Mouse (Mus musculus): ENCODE measurements around the gene Hvcn1. TPM values are rescaled to one million over a fixed set of nuclear protein-coding genes. Genes with fewer than 3 reads are reported as not detected.
A peak's percentile ranks its signal among the peaks of the same experiment; 100 is the strongest.
"Not testable (repeated sequence)": the region's sequence is repeated elsewhere in the genome, so short reads cannot be mapped to it uniquely, and the experiment has no call there.

Gene Hvcn1
- polyA plus RNA-seq, 1 experiment from 2014 or later: 8.4 TPM

GRCm38 (mm10) chr5:122176398-122176797 lies 30.2 kb upstream of the Hvcn1 start:
- H3K27me3 ChIP-seq: no peaks in the 10 kb centered on the region
- no peak overlapping the region for H3K4me3 ChIP-seq (replicated peaks)
- H3K4me2 ChIP-seq: no peak overlapping the region
- peak; percentile 44; the same call in 1 of the 2 replicates for ATAC-seq (ENCODE audit: low FRiP score)
- no peaks in the 10 kb centered on the region for H3K9me3 ChIP-seq
- no peak overlapping the region for H3K9ac ChIP-seq
- WGBS: 30% methylated on average over 1 of the region's 1 CpGs
- no peak overlapping the region for H3K27ac ChIP-seq
- H3K36me3 ChIP-seq (replicated peaks): peaks cover 46% of the 10 kb centered on the region
- H3K4me1 ChIP-seq: no peaks in the 10 kb centered on the region

- no peaks in the 10 kb centered on the region for H3K27me3 ChIP-seq
- H3K4me1 ChIP-seq: no peaks in the 10 kb centered on the region
- no peak overlapping the region for H3K9ac ChIP-seq
- ATAC-seq (ENCODE audit: low FRiP score): no peak
- peaks cover 21% of the 10 kb centered on the region for H3K36me3 ChIP-seq (replicated peaks)
- H3K4me3 ChIP-seq (replicated peaks): no peak overlapping the region
- no peak overlapping the region for H3K27ac ChIP-seq
- 50% methylated on average over 6 of the region's 6 CpGs for WGBS
- no peak overlapping the region for H3K4me2 ChIP-seq
- H3K9me3 ChIP-seq: no peaks in the 10 kb centered on the region
These were observed 26.9 kb upstream of the Hvcn1 start for GRCm38 (mm10) chr5:122179665-122180064.

- H3K4me3 ChIP-seq (replicated peaks): no peak overlapping the region
- H3K27me3 ChIP-seq: no peaks in the 10 kb centered on the region
- WGBS: 92% methylated on average over 7 of the region's 7 CpGs
- H3K9me3 ChIP-seq: no peaks in the 10 kb centered on the region
- H3K9ac ChIP-seq: no peak overlapping the region
- no peaks in the 10 kb centered on the region for H3K36me3 ChIP-seq (replicated peaks)
- no peak overlapping the region for H3K27ac ChIP-seq
- no peaks in the 10 kb centered on the region for H3K4me1 ChIP-seq
- H3K4me2 ChIP-seq: no peak overlapping the region
- no peak for ATAC-seq (ENCODE audit: low FRiP score)
These were observed 22.3 kb upstream of the Hvcn1 start for GRCm38 (mm10) chr5:122184283-122184806.

- H3K27me3 ChIP-seq; ATAC-seq (ENCODE audit: low FRiP score); H3K36me3 ChIP-seq (replicated peaks); H3K27ac ChIP-seq; H3K9ac ChIP-seq; H3K4me1 ChIP-seq; H3K4me2 ChIP-seq; H3K9me3 ChIP-seq; H3K4me3 ChIP-seq (replicated peaks): not testable (repeated sequence)
- 97% methylated on average over 6 of the region's 6 CpGs for WGBS
These were observed 21.7 kb upstream of the Hvcn1 start for GRCm38 (mm10) chr5:122184858-122185257.

- H3K9me3 ChIP-seq: no peaks in the 10 kb centered on the region
- no peak overlapping the region for H3K27ac ChIP-seq
- WGBS: 68% methylated on average over 3 of the region's 3 CpGs
- H3K36me3 ChIP-seq (replicated peaks): no peaks in the 10 kb centered on the region
- H3K4me1 ChIP-seq: no peaks in the 10 kb centered on the region
- H3K4me3 ChIP-seq (replicated peaks): no peak overlapping the region
- no peak overlapping the region for H3K9ac ChIP-seq
- H3K4me2 ChIP-seq: no peak overlapping the region
- ATAC-seq (ENCODE audit: low FRiP score): no peak
- no peaks in the 10 kb centered on the region for H3K27me3 ChIP-seq
These were observed 17.5 kb upstream of the Hvcn1 start for GRCm38 (mm10) chr5:122189115-122189514.

GRCm38 (mm10) chr5:122190465-122190864 lies 16.1 kb upstream of the Hvcn1 start:
- no peak for ATAC-seq (ENCODE audit: low FRiP score)
- no peak overlapping the region for H3K4me3 ChIP-seq (replicated peaks)
- H3K27me3 ChIP-seq: no peaks in the 10 kb centered on the region
- no peak overlapping the region for H3K9ac ChIP-seq
- H3K4me1 ChIP-seq: no peaks in the 10 kb centered on the region
- no peak overlapping the region for H3K27ac ChIP-seq
- WGBS: 59% methylated on average over 7 of the region's 7 CpGs
- no peak overlapping the region for H3K4me2 ChIP-seq
- H3K9me3 ChIP-seq: no peaks in the 10 kb centered on the region
- H3K36me3 ChIP-seq (replicated peaks): no peaks in the 10 kb centered on the region

- no peak overlapping the region for H3K9ac ChIP-seq
- H3K4me1 ChIP-seq: no peaks in the 10 kb centered on the region
- H3K27ac ChIP-seq: no peak overlapping the region
- no peak for ATAC-seq (ENCODE audit: low FRiP score)
- no peaks in the 10 kb centered on the region for H3K36me3 ChIP-seq (replicated peaks)
- no peaks in the 10 kb centered on the region for H3K27me3 ChIP-seq
- no peak overlapping the region for H3K4me2 ChIP-seq
- 77% methylated on average over 12 of the region's 12 CpGs for WGBS
- no peak overlapping the region for H3K4me3 ChIP-seq (replicated peaks)
- H3K9me3 ChIP-seq: no peaks in the 10 kb centered on the region
These were observed 15.1 kb upstream of the Hvcn1 start for GRCm38 (mm10) chr5:122191269-122192063.

GRCm38 (mm10) chr5:122192347-122192746 lies 14.3 kb upstream of the Hvcn1 start:
- no peak for ATAC-seq (ENCODE audit: low FRiP score)
- H3K9me3 ChIP-seq: no peaks in the 10 kb centered on the region
- 69% methylated on average over 4 of the region's 4 CpGs for WGBS

GRCm38 (mm10) chr5:122200872-122201271 lies 5.7 kb upstream of the Hvcn1 start:
- H3K9me3 ChIP-seq: 0 out of 2 replicates have a peak, but pooled peaks cover 3% of the 10 kb centered on the region
- 90% methylated on average over 4 of the region's 4 CpGs for WGBS
- no peaks in the 10 kb centered on the region for H3K4me1 ChIP-seq
- no peaks in the 10 kb centered on the region for H3K27me3 ChIP-seq
- no peak overlapping the region for H3K4me3 ChIP-seq (replicated peaks)
- no peak overlapping the region for H3K4me2 ChIP-seq
- no peak overlapping the region for H3K27ac ChIP-seq
- no peak for ATAC-seq (ENCODE audit: low FRiP score)
- no peak overlapping the region for H3K9ac ChIP-seq
- H3K36me3 ChIP-seq (replicated peaks): no peaks in the 10 kb centered on the region

More at GRCm38 (mm10) chr5:122192347-122192746, 14.3 kb upstream of the Hvcn1 start:
- Histone ChIP-seq H3K4me3 (replicated peaks) (no peak overlapping the region), H3K4me2 (no peak overlapping the region), H3K36me3 (replicated peaks) (no peaks in the 10 kb centered on the region), H3K4me1 (no peaks in the 10 kb centered on the region), H3K9ac (no peak overlapping the region), H3K27me3 (no peaks in the 10 kb centered on the region), H3K27ac (no peak overlapping the region)

- H3K27ac ChIP-seq: no peak overlapping the region
- H3K9me3 ChIP-seq: 0 out of 2 replicates have a peak, but pooled peaks cover 3% of the 10 kb centered on the region
- WGBS: 86% methylated on average over 6 of the region's 6 CpGs
- no peak for ATAC-seq (ENCODE audit: low FRiP score)
- no peaks in the 10 kb centered on the region for H3K36me3 ChIP-seq (replicated peaks)
- no peaks in the 10 kb centered on the region for H3K4me1 ChIP-seq
- H3K4me2 ChIP-seq: no peak overlapping the region
- H3K4me3 ChIP-seq (replicated peaks): no peak overlapping the region
- H3K27me3 ChIP-seq: no peaks in the 10 kb centered on the region
- no peak overlapping the region for H3K9ac ChIP-seq
These were observed 4.7 kb upstream of the Hvcn1 start for GRCm38 (mm10) chr5:122201904-122202303.

GRCm38 (mm10) chr5:122204180-122204579 lies 2.4 kb upstream of the Hvcn1 start:
- no peak overlapping the region for H3K4me3 ChIP-seq (replicated peaks)
- no peak overlapping the region for H3K9ac ChIP-seq
- H3K27ac ChIP-seq: no peak overlapping the region
- H3K4me1 ChIP-seq: peaks cover 7% of the 10 kb centered on the region
- H3K4me2 ChIP-seq: no peak overlapping the region
- ATAC-seq (ENCODE audit: low FRiP score): no peak
- H3K9me3 ChIP-seq: 0 out of 2 replicates have a peak, but pooled peaks cover 6% of the 10 kb centered on the region
- H3K36me3 ChIP-seq (replicated peaks): no peaks in the 10 kb centered on the region
- no peaks in the 10 kb centered on the region for H3K27me3 ChIP-seq
- 87% methylated on average over 2 of the region's 2 CpGs for WGBS

GRCm38 (mm10) chr5:122208909-122209308 lies 2.3 kb downstream of the Hvcn1 start:
- peak overlapping the region; percentile 48; the same call in 1 of the 2 replicates for H3K27ac ChIP-seq
- H3K4me2 ChIP-seq: peak overlapping the region; percentile 55
- peaks cover 18% of the 10 kb centered on the region for H3K4me1 ChIP-seq
- H3K36me3 ChIP-seq (replicated peaks): no peaks in the 10 kb centered on the region
- H3K9ac ChIP-seq: no peak overlapping the region
- WGBS: 40% methylated on average over 6 of the region's 6 CpGs
- no peak for ATAC-seq (ENCODE audit: low FRiP score)
- no peaks in the 10 kb centered on the region for H3K27me3 ChIP-seq
- H3K9me3 ChIP-seq: 0 out of 2 replicates have a peak, but pooled peaks cover 3% of the 10 kb centered on the region
- H3K4me3 ChIP-seq (replicated peaks): no peak overlapping the region
